Mouse (Mus musculus): ENCODE measurements at regions not wholly inside any gene's neighbourhood (a gene's known extent, or its start where the extent isn't known, plus 50 kb on each side); places are given as distances from the start of the nearest gene placed in this dataset.
A peak's percentile ranks its signal among the peaks of the same experiment; 100 is the strongest.

GRCm38 (mm10) chr15:27129697-27130096 lies 234.3 kb upstream of the Fbxl7 start:
- DNase-seq (ENCODE audit: low spot score): no peak

DNA sequence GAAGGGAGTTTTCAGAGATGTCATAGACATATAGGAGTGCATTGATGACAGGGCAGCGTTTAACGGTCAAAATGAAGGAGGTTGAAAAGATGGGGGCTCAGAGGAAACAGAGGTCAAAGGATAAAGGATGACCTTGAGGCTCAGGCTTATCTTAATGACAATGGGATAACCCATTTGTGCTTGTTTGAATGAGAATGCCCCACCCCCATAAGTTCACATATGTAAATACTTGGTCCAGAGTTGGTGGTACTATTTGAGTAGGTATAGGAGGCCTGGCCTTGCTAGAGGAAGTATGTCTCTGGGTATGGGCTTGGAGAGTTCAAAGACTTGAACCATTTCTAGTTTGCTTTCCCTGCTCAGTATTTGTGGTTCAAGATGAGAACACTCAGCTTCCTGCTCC lies 237.4 kb upstream of the Fbxl7 start:
- no peak for DNase-seq (ENCODE audit: low spot score)

- no peak for DNase-seq (ENCODE audit: low spot score)
These were observed 242.2 kb upstream of the Fbxl7 start for GRCm38 (mm10) chr15:27137580-27137979.

GRCm38 (mm10) chr15:27145860-27146259 lies 250.5 kb upstream of the Fbxl7 start:
- DNase-seq (ENCODE audit: low spot score): no peak

DNA sequence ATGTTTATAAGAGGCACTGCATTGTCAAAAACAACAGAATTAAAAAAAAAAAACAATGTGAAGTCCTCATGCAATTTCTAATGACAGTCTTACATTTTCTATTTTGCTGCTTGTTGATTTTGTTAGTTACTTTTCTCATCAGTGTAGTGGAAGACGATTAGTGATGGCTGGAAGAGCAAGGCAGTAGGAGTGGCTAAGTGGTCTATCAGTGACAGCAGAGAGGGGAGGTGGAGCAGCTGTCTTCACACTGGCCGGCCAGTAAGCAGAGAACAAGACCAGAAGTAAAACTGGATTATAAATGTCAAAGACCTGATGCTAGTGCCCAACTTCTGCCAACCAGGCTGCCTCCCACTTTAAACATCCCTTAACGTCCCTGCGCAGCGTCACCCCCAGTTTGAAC lies 265.6 kb upstream of the Fbxl7 start:
- DNase-seq (ENCODE audit: low spot score): no peak

- no peak for DNase-seq (ENCODE audit: low spot score)
These were observed 272.1 kb upstream of the Fbxl7 start for GRCm38 (mm10) chr15:27167484-27167883.

DNA sequence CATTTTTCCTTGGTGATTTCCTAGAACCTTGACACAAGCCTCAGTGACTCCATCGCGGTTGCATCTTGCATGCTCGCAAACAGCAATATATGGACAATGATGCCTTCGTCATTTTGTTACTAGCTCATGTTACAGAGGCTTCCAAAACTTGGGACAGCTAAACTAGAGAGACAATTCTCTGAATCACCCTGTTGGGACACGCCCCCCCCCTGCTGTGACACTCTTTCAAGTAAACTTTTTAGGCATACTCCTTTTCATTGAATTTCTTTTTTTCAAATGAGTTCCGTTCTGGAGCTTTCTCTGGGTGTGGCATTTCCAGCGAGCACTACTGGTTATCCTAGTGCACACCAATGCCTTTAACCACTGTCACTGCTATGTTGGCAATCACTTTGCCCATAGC lies 274.5 kb upstream of the Fbxl7 start:
- DNase-seq (ENCODE audit: low spot score): no peak

GRCm38 (mm10) chr15:27173506-27173905 lies 278.1 kb upstream of the Fbxl7 start:
- DNase-seq (ENCODE audit: low spot score): no peak

DNA sequence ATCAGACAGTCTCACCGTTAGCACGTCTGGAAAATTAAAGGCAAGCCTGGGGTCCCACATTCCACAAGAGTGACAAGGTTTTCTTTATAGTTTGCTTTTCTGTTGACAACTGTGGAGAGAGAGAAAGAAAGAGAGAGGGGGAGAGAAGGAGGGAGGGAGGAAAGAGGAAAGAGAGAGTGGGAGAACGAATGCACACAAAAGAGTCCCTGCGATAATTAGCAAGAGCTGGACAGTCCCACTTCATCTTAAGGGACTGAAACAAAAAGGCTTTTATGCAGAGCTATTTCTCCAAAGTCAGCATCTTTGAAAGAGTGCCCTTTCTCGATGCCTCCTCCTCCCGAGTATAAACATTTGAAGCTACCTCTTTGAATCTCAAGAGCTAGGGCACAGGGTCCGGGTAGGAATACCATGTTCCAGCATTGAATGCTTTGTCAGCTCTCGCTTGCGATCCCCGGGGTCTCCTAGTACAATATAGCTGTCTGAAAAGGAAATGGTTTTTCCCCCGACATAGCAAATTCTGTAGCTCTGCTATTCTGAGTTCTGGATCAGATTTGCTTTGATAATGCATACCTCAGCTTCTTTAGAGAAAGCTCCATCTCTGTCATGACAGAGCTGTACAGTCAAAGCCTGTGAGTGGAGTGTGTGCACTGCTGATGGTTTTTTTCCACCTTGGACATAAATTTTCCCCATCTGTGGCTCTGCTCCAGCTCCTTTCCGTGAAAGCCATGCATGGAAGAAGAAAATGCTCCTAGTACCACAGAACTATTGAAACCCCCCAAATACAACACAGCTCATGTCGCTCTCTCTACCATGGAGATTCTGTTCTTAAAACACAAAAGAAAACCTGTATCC lies 282.9 kb upstream of the Fbxl7 start:
- no peak for DNase-seq (ENCODE audit: low spot score)

- DNase-seq (ENCODE audit: low spot score): peak; percentile 53
These were observed 276.8 kb upstream of the Ank start for GRCm38 (mm10) chr15:27189699-27190098.

DNA sequence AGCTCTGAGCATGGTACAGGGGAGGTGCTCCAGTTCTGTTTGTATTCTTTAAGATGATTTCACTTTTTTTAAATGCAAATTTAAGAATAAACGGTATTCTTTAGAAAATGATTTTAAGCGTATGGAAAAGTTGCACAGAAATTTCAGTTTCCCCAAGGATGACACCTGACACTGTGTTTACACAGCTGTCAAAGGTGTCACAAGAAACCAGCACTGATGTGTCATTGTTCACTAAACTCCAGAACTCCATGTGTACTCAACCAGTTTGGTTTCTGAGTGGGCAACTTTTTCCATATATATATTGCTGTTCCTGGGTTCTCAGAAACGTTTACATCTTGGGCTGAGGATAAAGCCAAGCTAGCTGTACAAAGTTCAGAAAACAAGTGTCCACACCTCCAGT lies 265.0 kb upstream of the Ank start:
- no peak for DNase-seq (ENCODE audit: low spot score)

GRCm38 (mm10) chr15:27204888-27205287 lies 261.6 kb upstream of the Ank start:
- DNase-seq (ENCODE audit: low spot score): no peak

GRCm38 (mm10) chr15:27207446-27207845 lies 259.0 kb upstream of the Ank start:
- DNase-seq (ENCODE audit: low spot score): no peak

- DNase-seq (ENCODE audit: low spot score): no peak
These were observed 250.1 kb upstream of the Ank start for GRCm38 (mm10) chr15:27216387-27216786.

- DNase-seq (ENCODE audit: low spot score): no peak
These were observed 247.2 kb upstream of the Ank start for GRCm38 (mm10) chr15:27219126-27219738.

DNA sequence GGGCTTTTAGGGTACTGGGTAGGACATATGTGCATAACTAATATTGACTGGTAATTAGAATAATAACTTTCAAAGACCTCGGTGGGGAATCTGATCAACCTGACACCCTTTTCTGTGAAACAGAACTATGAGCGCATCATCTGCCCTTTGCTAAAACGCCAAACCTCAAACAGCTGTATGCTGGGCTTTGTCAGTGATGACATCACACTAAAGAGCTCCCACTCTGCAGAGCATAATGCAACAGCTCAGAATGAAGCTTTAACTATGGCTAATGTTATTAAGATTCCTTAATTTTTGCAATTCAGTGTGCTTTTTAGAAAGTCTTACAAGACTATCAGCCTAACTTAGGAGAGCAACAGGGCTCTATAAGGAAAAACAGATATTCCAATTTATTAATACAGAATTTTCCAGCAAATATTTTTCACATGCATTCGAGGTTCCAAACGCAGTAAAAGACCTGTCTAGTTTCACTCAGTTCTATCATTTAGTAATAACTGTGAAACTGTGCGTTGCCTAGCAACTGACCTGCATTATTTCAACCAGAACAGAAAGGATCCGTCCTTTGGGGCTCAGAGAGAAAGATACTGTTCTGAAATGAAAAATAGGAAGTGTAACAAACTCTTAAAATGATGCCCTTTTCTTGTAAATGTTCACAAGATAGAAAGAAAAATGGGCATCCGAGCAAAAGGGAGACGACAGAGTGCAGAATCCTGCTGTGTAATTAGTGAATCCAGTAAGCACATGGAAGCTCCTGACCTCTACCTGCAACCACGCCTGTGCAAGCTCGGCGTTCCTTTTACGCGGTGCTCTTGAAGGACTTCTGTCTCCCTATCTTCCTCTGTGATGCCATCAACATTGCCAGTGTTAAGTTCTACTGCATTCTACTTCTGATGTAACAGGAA lies 242.6 kb upstream of the Ank start:
- DNase-seq (ENCODE audit: low spot score): no peak

GRCm38 (mm10) chr15:27224512-27224850 lies 242.0 kb upstream of the Ank start:
- DNase-seq (ENCODE audit: low spot score): no peak

- DNase-seq (ENCODE audit: low spot score): no peak
These were observed 233.7 kb upstream of the Ank start for GRCm38 (mm10) chr15:27232804-27233203.

GRCm38 (mm10) chr15:27234770-27235169 lies 231.7 kb upstream of the Ank start:
- DNase-seq (ENCODE audit: low spot score): peak; percentile 38

DNA sequence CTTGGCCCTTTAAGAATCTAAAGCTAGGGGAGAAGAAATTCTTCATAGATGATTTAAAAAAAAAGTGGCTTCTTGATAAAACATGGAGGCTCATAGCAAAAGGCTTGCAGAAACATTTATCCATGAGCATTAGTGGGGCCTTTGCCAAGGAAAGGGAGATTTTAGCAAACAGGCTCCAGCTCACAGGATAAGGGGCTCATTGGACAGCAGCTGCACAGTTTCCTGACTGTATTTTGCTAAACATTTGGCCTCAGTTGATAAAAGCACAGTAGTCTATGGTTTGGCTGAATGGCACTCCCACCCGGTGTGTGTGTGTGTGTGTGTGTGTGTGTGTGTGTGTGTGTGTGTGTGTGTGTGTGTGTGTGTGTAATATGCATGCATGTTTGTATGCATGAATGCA lies 228.2 kb upstream of the Ank start:
- DNase-seq (ENCODE audit: low spot score): no peak

GRCm38 (mm10) chr15:27246302-27246701 lies 220.2 kb upstream of the Ank start:
- DNase-seq (ENCODE audit: low spot score): peak; percentile 7

All from heart, adult 8-10 months (tissue).